Mouse (Mus musculus) liver, embryonic 16.5 days (tissue): ENCODE measurements at regions not wholly inside any gene's neighbourhood (a gene's known extent, or its start where the extent isn't known, plus 50 kb on each side); places are given as distances from the start of the nearest gene placed in this dataset.

Experiments used
- ATAC-seq: fragments of 200-750 bp; cut with Nextera tagmentation; 2 replicates; pipeline ENCODE4 v1.8.0; 2017; ENCODE audit warnings: low read depth, mild to moderate bottlenecking, moderate number of reproducible peaks, moderate library complexity
- H3K27ac ChIP-seq: fragments of 300-500 bp; sonication (generic); 2 replicates; pipeline ENCODE4 v1.5.1; 2014; ENCODE audit warnings: mild to moderate bottlenecking, low read length
- H3K27me3 ChIP-seq: fragments of 300-500 bp; sonication (generic); 2 replicates; pipeline ENCODE4 v1.6.1; 2014; ENCODE audit warnings: low read depth, low read length, mixed read lengths; ENCODE audit not compliant: control insufficient read depth, insufficient read depth
- H3K36me3 ChIP-seq: fragments of 300-500 bp; sonication (generic); 2 replicates; pipeline ENCODE4 v1.6.1; 2014; ENCODE audit warnings: mild to moderate bottlenecking; ENCODE audit not compliant: control insufficient read depth, insufficient read depth
- H3K4me1 ChIP-seq: fragments of 300-500 bp; sonication (generic); 2 replicates; pipeline ENCODE4 v1.6.1; 2014; ENCODE audit warnings: low read depth, low read length, mixed read lengths; ENCODE audit not compliant: control insufficient read depth
- H3K4me2 ChIP-seq: fragments of 300-500 bp; sonication (generic); 2 replicates; pipeline ENCODE4 v1.6.1; 2014; ENCODE audit warnings: low read depth, low read length, mixed read lengths
- H3K4me3 ChIP-seq: fragments of 300-500 bp; sonication (generic); 2 replicates; pipeline ENCODE4 v1.5.1; 2014; ENCODE audit warnings: low read depth, mild to moderate bottlenecking, low read length
- H3K9ac ChIP-seq: fragments of 300-500 bp; sonication (generic); 2 replicates; pipeline ENCODE4 v1.6.1; 2014; ENCODE audit warnings: low read depth, low read length
- H3K9me3 ChIP-seq: fragments of 300-500 bp; sonication (generic); replicated peaks from 2 replicates; pipeline ENCODE4 v1.6.1; 2016; ENCODE audit warnings: low read length; ENCODE audit not compliant: control insufficient read depth
- WGBS: fragments of 180-500 bp; shearing (Covaris S2); extraction: QIAGEN DNeasy Blood & Tissue Kit; methylation state at CpG from one replicate; pipeline ENCODE4 v1.1.7; 2014; ENCODE audit not compliant: insufficient replicate concordance; 5-methylcytosine and 5-hydroxymethylcytosine counted together

DNA sequence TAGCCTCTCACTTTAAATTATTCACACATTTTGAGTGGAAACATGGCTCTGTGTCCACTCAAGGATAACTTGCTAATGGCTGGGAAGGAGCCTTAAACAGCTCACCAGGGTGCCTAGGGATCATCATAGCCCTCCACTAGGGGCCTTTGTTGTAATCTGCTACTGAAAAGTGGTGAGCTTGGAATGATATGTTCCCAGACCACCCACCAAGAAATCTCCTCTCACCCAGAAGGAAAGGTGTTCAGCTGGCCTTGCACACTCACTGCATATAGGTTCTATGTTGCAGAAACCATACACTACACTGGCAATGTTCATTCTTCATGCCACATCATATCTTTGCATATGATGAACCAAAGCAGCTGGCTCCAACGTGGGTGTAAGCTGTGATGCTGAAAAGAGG, 145.1 kb upstream of the Irx1 start:
- Histone ChIP-seq H3K36me3 (no peaks in the 10 kb centered on the region), H3K4me3 (no peak overlapping the region), H3K9me3 (no peaks in the 10 kb centered on the region), H3K4me1 (no peaks in the 10 kb centered on the region), H3K27ac (no peak overlapping the region), H3K27me3 (no peaks in the 10 kb centered on the region), H3K4me2 (no peak overlapping the region), H3K9ac (no peak overlapping the region)
- ATAC-seq: no peak
- WGBS: 24% methylated on average over 1 of the region's 1 CpGs

DNA sequence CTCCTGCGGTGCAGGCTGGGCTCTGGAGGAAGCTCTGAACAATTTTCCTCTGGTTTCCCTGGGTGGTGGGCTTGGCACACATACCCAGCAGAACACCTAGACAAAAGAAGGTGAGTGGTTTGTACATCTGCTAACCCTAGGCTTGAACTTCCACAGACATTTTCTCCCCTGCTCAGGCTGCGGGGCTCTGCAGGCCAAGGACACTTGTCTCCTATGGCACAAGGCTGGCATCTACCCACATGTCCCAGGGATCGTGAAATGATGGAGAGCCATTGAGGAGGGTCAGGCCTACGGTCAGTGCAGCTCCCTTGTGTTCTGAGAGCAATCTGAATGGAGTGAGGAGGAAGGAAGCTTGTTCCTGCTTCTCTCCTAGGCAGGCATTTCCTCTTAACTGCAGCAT, 150.4 kb upstream of the Irx1 start:
- no peak overlapping the region for H3K4me2 ChIP-seq
- no peak overlapping the region for H3K9ac ChIP-seq
- no peaks in the 10 kb centered on the region for H3K4me1 ChIP-seq
- no peaks in the 10 kb centered on the region for H3K9me3 ChIP-seq
- no peaks in the 10 kb centered on the region for H3K36me3 ChIP-seq
- no peaks in the 10 kb centered on the region for H3K27me3 ChIP-seq
- H3K4me3 ChIP-seq: no peak overlapping the region
- H3K27ac ChIP-seq: no peak overlapping the region
- WGBS: 51% methylated on average over 4 of the region's 4 CpGs
- ATAC-seq: no peak

DNA sequence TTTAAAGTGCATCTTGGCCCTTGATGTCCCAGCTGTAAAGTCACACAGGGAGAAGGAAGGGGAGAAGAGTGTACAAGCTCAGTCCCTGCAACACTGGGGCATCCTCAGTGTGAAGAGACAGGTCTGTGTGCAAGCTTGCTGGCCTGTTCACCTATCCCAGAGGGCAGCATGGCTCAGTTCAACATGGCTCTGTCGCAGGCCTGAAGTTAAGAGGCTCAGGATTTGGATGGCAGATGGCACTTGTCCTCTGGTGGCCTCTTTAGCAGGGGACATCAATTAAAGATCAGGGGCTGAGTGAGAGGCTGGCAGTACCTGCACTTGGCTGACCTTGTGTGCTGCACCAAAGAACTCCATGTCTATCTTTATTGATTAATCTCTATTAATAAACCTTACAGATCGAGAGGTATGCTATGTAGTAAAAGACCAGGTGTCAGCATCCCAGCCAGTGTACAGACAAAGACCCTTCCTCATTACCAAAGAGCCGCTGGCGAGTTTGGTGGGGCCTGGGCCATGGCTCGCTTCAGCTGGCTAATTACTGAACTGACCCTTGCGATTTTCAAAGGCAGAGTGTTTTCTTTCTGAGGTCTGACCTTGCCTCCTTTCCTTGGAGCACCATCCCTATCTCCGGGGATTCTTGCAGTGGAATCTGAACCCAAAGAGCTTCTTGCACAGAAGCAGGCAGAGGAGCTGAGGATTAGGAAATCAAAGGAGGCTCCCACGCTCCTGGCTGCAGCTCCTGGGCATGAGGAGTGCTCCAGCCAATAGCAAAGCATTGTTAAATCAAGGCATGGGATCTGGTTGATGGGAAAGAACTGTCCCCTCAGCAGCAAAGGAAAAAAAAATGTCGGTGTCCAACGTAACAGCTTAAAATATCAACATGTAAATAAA, 151.5 kb upstream of the Irx1 start:
- WGBS: 46% methylated on average over 10 of the region's 10 CpGs

DNA sequence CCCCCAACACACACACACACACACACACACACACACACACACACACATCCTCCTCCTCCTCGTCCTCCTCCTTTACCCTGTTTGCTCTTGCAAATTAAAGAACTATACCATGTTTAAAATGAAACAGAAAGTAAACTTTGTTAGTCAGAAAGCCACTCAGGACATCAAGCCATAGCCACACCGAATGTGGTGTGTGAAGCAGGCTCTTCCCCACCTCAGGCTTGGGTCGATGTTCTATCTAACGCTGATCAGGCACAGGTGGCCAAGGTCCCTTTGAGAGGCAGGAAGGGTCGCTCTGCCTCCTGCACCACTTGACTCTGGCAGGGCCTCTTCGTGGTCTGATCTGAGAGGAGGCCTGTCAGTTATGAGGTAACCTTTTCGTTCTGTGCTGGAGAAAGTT, 156.9 kb upstream of the Irx1 start:
- Histone ChIP-seq H3K4me1 (no peaks in the 10 kb centered on the region), H3K4me3 (no peak overlapping the region)
- 13% methylated on average over 7 of the region's 7 CpGs for WGBS

More for the DNA sequence above, 151.5 kb upstream of the Irx1 start:
- H3K36me3 ChIP-seq: no peaks in the 10 kb centered on the region
- no peak overlapping the region for H3K9ac ChIP-seq
- no peak overlapping the region for H3K4me2 ChIP-seq
- H3K27ac ChIP-seq: no peak overlapping the region
- no peaks in the 10 kb centered on the region for H3K4me1 ChIP-seq
- ATAC-seq: no peak
- H3K9me3 ChIP-seq: no peaks in the 10 kb centered on the region
- H3K4me3 ChIP-seq: no peak overlapping the region
- H3K27me3 ChIP-seq: no peaks in the 10 kb centered on the region

DNA sequence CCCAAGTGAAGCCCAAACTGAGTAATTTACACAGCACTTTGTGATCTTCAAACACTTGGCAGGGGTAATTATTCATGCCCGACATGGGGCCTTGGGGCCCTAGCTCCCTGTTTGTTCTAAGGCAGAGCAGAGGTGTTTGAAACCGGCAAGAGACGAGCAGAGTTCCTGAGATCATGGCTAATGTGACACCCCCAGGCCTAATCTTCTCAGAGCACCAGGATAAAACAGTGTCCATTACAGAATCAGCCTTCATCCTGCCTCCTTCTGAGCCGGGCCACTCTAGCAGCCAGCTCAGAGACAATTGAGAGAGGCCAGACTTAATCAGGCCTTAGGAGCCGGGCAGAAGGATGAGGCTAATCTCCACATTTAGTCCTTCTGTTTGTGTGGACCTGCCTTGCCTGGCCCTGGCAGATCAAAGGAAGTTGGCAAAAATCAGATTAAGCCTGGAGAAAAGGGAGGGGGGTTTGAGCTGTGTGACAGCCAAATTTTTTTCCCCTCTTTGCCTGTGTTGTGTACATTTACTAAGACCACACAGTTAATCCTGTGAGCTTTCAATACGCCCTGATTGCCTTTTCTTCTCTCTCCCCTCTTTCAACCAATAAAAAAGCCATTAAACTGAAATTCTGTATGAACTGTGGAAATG, 157.5 kb upstream of the Irx1 start:
- ATAC-seq: no peak
- H3K9me3 ChIP-seq: no peaks in the 10 kb centered on the region
- no peaks in the 10 kb centered on the region for H3K4me1 ChIP-seq
- H3K27ac ChIP-seq: no peak overlapping the region
- H3K4me2 ChIP-seq: no peak overlapping the region
- no peak overlapping the region for H3K4me3 ChIP-seq
- no peak overlapping the region for H3K9ac ChIP-seq
- 22% methylated on average over 6 of the region's 6 CpGs for WGBS
- no peaks in the 10 kb centered on the region for H3K27me3 ChIP-seq
- H3K36me3 ChIP-seq: no peaks in the 10 kb centered on the region

More for the DNA sequence above, 156.9 kb upstream of the Irx1 start:
- H3K27ac ChIP-seq: no peak overlapping the region
- no peak for ATAC-seq
- no peaks in the 10 kb centered on the region for H3K27me3 ChIP-seq
- no peaks in the 10 kb centered on the region for H3K36me3 ChIP-seq
- H3K9ac ChIP-seq: no peak overlapping the region
- no peak overlapping the region for H3K4me2 ChIP-seq
- H3K9me3 ChIP-seq: no peaks in the 10 kb centered on the region

DNA sequence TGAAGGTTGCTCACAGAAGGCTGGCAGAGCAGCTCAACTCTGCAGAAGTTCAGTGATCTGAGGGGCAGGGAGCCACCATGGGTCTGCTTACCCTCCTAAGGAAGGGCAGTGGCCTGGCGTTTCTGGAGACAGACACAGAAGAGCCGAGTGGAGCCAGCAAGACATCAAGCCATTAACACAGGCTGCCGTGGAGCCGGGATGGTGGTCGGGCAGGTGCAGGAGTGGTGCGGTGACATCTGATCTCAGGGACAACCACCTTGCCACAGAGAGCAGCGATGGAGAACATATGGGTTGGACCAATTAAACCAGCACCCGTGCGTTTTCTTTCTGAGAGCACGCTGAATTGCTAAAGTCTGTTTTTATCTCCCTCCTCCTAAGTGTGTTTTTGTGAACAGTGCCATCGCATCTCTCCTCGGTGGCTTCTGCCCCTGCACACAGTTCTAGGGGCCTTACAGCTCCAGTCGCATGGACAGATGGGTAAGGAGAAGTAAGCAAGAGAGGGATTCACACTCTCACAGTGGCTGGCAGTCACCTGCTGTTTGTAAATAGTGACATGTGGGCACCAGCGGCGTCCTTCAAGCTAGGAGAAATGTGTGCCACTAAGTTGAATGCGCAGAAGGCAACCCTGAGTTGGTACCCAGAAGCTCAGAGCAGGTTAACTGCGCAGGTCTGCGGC, 158.2 kb upstream of the Irx1 start:
- no peaks in the 10 kb centered on the region for H3K9me3 ChIP-seq
- H3K4me1 ChIP-seq: no peaks in the 10 kb centered on the region
- H3K27me3 ChIP-seq: no peaks in the 10 kb centered on the region
- H3K27ac ChIP-seq: no peak overlapping the region
- no peak overlapping the region for H3K4me2 ChIP-seq
- WGBS: 65% methylated on average over 18 of the region's 18 CpGs
- no peak overlapping the region for H3K4me3 ChIP-seq
- H3K9ac ChIP-seq: no peak overlapping the region
- ATAC-seq: no peak
- H3K36me3 ChIP-seq: no peaks in the 10 kb centered on the region

DNA sequence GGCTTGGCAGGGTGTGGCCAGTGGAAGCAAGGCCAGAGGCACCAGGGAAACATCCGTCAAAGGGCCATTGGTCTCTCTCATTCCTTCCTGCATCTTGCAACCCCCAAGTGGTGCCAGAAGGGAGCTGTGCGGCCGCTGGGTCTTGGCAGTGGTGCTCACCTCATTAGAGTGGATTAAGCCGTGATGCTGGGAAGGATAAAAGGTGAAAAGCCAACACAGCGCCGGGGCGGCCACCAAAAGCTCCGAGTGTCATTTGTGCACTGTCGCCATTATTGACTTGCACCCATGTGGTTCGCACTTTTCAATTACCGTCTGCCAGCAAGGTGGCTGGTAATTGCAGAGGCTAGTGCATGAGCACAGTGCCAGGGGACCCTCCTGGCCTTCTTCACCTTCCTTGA, 158.7 kb upstream of the Irx1 start:
- Histone ChIP-seq H3K36me3 (no peaks in the 10 kb centered on the region), H3K27me3 (no peaks in the 10 kb centered on the region), H3K9me3 (no peaks in the 10 kb centered on the region), H3K27ac (no peak overlapping the region), H3K4me1 (no peaks in the 10 kb centered on the region), H3K4me3 (no peak overlapping the region), H3K4me2 (no peak overlapping the region), H3K9ac (no peak overlapping the region)
- no peak for ATAC-seq
- 54% methylated on average over 11 of the region's 11 CpGs for WGBS

DNA sequence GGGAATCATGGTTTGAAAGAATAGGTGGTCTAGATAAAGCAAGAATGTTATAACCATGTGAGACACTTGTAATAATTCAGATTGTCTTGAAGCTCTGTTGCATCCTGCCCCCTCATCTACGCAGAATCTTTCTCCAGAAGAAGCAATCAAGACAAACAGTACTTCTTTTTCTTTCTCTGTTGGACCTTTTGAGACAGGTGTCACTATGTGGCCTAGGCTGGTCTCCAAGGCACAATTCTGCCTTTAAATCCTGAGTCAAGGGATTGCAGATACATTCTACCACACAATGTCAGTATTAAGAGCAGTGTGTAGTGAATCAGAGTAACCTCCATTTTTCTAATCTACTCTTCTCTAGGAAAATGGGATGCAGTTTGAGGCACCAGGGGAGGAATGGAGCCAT, 164.8 kb upstream of the Irx1 start:
- Histone ChIP-seq H3K4me3 (no peak overlapping the region), H3K36me3 (no peaks in the 10 kb centered on the region), H3K27ac (no peak overlapping the region), H3K9ac (no peak overlapping the region), H3K9me3 (no peaks in the 10 kb centered on the region), H3K4me1 (no peaks in the 10 kb centered on the region), H3K4me2 (no peak overlapping the region), H3K27me3 (no peaks in the 10 kb centered on the region)
- no peak for ATAC-seq
- WGBS: 70% methylated on average over 1 of the region's 1 CpGs

DNA sequence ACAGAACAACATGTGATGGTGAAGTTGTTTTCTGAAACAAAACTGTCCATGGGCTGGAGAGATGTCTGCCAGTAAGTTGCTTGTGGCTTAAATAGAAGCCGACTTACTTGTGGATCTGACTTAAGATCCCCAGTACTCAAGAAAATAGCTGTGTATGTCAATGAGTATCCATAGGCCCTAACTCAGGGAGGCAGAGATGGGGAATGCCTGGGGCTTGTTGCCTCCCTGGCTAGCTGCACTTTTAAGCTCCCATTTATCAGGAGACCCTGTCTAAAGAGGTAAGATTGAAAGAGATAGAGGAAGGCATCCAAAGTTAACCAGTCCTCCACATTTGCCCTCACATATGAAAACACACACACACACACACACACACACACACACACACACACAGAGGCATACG, 167.8 kb upstream of the Irx1 start:
- no peaks in the 10 kb centered on the region for H3K36me3 ChIP-seq
- no peaks in the 10 kb centered on the region for H3K9me3 ChIP-seq
- ATAC-seq: no peak
- H3K4me3 ChIP-seq: no peak overlapping the region
- H3K27ac ChIP-seq: no peak overlapping the region
- H3K4me1 ChIP-seq: no peaks in the 10 kb centered on the region
- 59% methylated on average over 2 of the region's 2 CpGs for WGBS
- H3K4me2 ChIP-seq: no peak overlapping the region
- no peaks in the 10 kb centered on the region for H3K27me3 ChIP-seq
- no peak overlapping the region for H3K9ac ChIP-seq
